Mouse (Mus musculus) urinary bladder, postnatal 14 days (tissue): ENCODE results near the gene 2010111I01Rik.

Experiments used
- DNase-seq: peaks from one replicate; pipeline ENCODE4 v3.0.0; 2021; ENCODE audit warnings: low spot score

Gene 2010111I01Rik

DNA sequence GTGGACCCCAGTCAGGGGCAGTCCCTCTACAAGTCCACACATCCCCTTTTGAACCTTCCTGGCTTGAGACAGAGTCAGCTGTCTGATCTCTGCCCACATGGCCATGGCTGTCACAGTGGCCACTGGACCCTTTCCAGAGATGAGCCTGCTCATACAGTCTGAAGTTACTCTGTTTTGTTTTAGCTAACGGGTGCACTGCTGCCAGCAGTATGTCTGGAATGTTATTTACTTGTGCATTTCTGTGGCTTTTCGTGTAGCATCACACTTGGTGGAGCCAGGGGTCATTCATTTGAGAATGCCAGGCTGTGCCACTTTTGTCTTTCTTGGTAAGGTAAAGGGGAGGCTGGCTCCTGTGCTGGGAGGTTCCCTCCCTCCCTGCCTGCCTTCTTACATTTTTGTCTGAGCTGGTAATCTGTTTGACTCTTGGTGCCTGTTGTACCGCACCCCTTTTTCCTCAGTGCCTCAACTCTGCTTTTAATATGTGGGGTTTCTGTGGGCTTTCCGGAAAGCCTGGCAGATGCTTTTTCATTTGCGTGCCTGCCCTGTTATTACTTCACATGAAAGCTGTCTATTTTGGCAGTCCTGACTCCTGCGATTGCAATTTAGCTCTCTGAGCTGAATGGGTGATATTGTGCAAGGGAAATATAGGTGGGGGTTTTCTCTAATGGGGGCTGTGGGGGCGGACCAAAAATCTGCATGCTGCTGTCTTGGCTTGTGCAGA lies 190.3 kb downstream of the 2010111I01Rik start:
- no peak for DNase-seq

- DNase-seq = no peak
Measured at GRCm38 (mm10) chr13:63156264-63156663, 191.6 kb downstream of the 2010111I01Rik start.

- DNase-seq = no peak
Measured at GRCm38 (mm10) chr13:63170282-63171073, 205.8 kb downstream of the 2010111I01Rik start.

GRCm38 (mm10) chr13:63171347-63172096 lies 206.8 kb downstream of the 2010111I01Rik start:
- DNase-seq = no peak

DNA sequence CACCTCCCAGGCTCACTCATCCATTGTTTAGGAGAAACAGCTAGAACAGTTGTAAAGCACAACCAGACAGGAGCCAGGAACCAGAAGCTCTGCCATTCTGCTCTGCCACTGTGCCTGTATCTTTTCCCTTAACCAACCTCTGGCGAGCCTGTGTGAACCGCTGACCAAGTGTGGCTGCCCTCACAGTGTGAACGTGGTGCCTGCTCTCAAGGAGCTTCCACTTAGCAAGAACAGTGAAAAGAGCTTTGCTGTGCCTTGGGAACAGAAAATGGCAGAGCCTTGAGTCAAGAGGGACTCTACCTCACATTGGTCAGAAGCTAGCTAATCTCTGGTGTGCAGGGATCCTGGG lies 207.4 kb downstream of the 2010111I01Rik start:
- DNase-seq = no peak

GRCm38 (mm10) chr13:63174252-63175020 lies 209.7 kb downstream of the 2010111I01Rik start:
- no peak for DNase-seq

DNA sequence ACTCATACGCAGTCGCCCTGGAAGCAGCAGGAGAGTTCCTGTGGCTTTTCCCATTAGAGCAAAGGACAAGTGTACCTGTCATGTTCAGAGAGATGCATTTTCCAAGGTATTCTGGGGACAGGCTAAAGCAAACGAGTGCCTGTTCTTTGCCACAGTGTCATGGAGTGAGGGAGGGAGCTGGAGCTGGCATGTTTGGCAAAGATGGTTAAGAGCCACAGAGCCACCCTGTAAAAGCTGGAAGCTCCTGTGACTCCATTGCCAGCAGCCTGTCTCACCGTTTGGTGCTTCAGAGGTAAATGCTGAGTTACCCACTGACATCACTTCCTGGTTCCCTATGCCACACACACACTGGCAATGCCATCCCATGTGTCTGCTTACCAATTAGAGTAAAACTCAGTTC lies 211.4 kb downstream of the 2010111I01Rik start:
- no peak for DNase-seq

GRCm38 (mm10) chr13:63177232-63177631 lies 212.5 kb downstream of the 2010111I01Rik start:
- DNase-seq = no peak

DNA sequence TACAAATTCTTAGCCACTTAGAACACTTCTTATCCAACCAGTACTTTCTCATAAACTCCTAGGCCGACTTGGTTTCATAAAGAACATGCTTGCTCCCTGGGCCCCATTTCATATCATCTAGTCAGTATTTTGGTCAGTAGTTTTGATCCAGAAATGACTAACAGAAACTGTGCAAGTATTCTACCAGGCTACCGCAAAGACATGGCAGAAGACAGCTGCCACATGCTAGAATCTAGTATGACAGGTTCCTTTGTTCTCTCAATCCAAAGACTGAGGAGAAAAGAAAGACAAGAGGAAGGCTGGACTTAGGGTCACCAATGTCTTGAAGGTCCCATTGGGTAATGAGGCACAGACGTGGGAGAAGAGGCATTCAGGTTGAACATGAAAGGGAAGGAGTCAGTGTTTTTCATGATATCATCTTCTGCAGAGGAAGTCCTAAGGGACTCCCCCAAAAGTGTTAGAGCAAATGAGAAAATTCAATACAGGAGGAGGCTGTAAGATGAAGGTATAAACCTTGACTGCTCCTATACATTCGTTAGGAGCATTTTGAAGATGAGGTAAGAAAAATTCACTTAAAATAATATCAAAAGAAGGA lies 216.0 kb downstream of the 2010111I01Rik start:
- DNase-seq = no peak

DNA sequence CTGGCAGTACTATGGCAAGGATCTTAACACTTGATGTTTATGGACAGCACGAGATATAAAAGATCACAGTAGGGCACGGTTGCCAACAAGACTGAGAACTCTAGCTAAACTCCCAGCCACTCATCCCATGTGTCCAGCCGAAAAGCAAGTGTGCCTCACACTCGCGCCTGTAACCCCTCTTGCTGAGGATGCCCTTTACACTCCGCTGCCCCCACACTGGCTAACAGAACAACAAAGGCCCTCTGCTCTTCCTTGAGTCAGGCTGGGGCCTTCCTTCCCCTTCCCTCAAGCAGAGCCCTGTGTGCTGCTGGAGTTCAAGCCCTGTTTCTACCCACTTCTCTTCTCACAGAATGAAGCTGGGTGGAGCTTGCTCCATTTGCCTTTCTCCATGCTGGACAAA lies 220.3 kb downstream of the 2010111I01Rik start:
- no peak for DNase-seq

- no peak for DNase-seq
Measured at GRCm38 (mm10) chr13:63186217-63186616, 221.5 kb downstream of the 2010111I01Rik start.

DNA sequence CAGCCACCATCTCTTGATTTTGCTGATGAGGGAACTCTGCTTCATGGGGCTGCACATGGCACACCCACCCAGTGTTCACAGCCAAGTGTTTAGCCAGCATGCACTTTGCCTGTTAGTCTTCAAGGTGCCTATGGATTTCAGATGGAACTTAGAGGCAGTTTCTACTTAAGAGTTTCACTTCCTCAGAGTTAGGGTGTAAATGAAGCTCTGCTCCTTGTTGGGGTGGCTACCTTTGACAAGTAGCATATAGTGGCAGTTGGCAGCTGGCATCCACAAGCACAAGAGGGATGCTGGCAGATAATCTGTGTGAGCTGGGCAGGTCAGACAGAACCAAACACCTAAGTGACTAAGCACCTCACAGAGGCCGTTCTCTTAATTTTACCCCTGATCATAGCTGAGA lies 221.9 kb downstream of the 2010111I01Rik start:
- DNase-seq = no peak

- DNase-seq = peak; percentile 41
Measured at GRCm38 (mm10) chr13:63187145-63188143, 222.8 kb downstream of the 2010111I01Rik start.

DNA sequence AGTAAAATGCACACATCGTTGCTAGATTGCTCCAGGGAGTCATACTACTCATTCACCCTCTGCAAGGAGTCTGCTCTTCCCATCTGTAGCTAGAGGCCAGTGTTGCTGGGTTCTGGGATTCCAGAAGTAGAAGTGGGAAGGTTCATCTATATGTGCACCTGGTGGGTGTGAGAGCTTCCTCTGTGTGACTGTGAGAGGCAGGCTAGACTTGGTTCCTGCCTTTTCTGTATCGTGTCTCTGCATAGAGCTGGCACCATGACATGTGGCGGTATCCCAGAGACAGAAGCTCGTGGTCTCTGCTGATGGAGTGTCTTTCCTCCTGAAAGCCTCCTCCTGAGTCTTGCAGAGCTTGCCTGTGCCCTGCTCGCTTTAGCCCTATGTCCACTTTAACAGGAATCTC lies 223.6 kb downstream of the 2010111I01Rik start:
- DNase-seq = no peak

GRCm38 (mm10) chr13:63188811-63189210 lies 224.1 kb downstream of the 2010111I01Rik start:
- peak; percentile 38 for DNase-seq

GRCm38 (mm10) chr13:63193423-63193822 lies 228.7 kb downstream of the 2010111I01Rik start:
- DNase-seq = no peak

- no peak for DNase-seq
Measured at GRCm38 (mm10) chr13:63198038-63198437, 233.3 kb downstream of the 2010111I01Rik start.

GRCm38 (mm10) chr13:63199588-63199987 lies 234.9 kb downstream of the 2010111I01Rik start:
- DNase-seq = no peak

- no peak for DNase-seq
Measured at GRCm38 (mm10) chr13:63203502-63204278, 239.0 kb downstream of the 2010111I01Rik start.
